Mouse (Mus musculus) stomach, embryonic 15.5 days (tissue): ENCODE data around the gene Gstp1. TPM values are rescaled to one million over a fixed set of nuclear protein-coding genes. Genes with fewer than 3 reads are reported as not detected.
"Not testable (repeated sequence)": the region's sequence is repeated elsewhere in the genome, so short reads cannot be mapped to it uniquely, and the experiment has no call there.

Source experiments
- ATAC-seq: fragments of 200-750 bp; cut with Nextera tagmentation; 2 replicates; pipeline ENCODE4 v1.8.0; 2017; ENCODE audit warnings: low read depth, moderate number of reproducible peaks, moderate TSS enrichment; ENCODE audit not compliant: insufficient read depth, low FRiP score
- H3K27ac ChIP-seq: fragments of 300-500 bp; sonication (generic); 2 replicates; pipeline ENCODE4 v1.5.1; 2015; ENCODE audit warnings: mild to moderate bottlenecking, inconsistent platforms
- H3K27me3 ChIP-seq: fragments of 300-500 bp; sonication (generic); replicated peaks from 2 replicates; pipeline ENCODE4 v1.6.1; 2015; ENCODE audit warnings: inconsistent platforms
- H3K36me3 ChIP-seq: fragments of 300-500 bp; sonication (generic); 2 replicates; pipeline ENCODE4 v1.6.1; 2015; ENCODE audit warnings: inconsistent platforms
- H3K4me1 ChIP-seq: fragments of 300-500 bp; sonication (generic); 2 replicates; pipeline ENCODE4 v1.6.1; 2015; ENCODE audit warnings: inconsistent platforms
- H3K4me2 ChIP-seq: fragments of 300-500 bp; sonication (generic); 2 replicates; pipeline ENCODE4 v1.6.1; 2015; ENCODE audit warnings: mild to moderate bottlenecking, inconsistent platforms
- H3K4me3 ChIP-seq: fragments of 300-500 bp; sonication (generic); replicated peaks from 2 replicates; pipeline ENCODE4 v1.5.1; 2015; ENCODE audit warnings: inconsistent platforms
- H3K9ac ChIP-seq: fragments of 300-500 bp; sonication (generic); 2 replicates; pipeline ENCODE4 v1.6.1; 2015; ENCODE audit warnings: inconsistent platforms
- H3K9me3 ChIP-seq: fragments of 300-500 bp; sonication (generic); 2 replicates; pipeline ENCODE4 v1.6.1; 2016; ENCODE audit warnings: inconsistent platforms
- WGBS: fragments of 180-500 bp; shearing (Covaris S2); methylation state at CpG from one replicate; pipeline ENCODE4 v1.1.7; 2015; 5-methylcytosine and 5-hydroxymethylcytosine counted together
- polyA plus RNA-seq: library from polyadenylated mRNA; unstranded; fragments of >200 nt; fragmentation: Nextera tagmentation; extraction: Ambion mirVana; gene quantifications from 2 replicates; pipeline ENCODE4 v1.2.1, GENCODE M21; 2015

Gene Gstp1
- polyA plus RNA-seq, 1 experiment from 2014 or later = 711 TPM

DNA sequence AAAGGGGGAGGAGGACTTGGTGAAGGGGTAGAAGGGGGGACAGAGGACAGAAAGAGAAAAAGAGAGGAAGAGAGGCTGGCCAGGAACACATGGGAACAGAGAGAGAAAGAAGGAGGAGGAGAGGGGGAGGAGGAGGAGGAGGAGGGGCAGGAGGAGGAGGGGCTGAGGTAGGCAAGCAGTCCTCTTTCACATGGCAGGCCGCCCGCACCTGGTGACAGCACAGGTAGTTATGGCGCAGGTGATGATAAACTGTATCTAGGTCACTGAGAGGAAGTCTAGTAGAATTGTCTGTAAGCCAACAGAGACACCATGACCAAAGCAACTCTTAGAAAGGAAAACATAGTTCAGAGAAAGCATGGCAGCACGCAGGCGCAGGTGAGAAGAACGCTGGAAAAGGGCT, 33.6 kb upstream of the Gstp1 start:
- no peaks in the 10 kb centered on the region for H3K27me3 ChIP-seq
- no peak overlapping the region for H3K4me3 ChIP-seq
- no peak overlapping the region for H3K27ac ChIP-seq
- 88% methylated on average over 6 of the region's 6 CpGs for WGBS
- no peak for ATAC-seq
- no peaks in the 10 kb centered on the region for H3K9me3 ChIP-seq
- 0 out of 2 replicates have a peak, but pooled peaks cover 2% of the 10 kb centered on the region for H3K4me1 ChIP-seq
- H3K4me2 ChIP-seq = no peak overlapping the region
- no peaks in the 10 kb centered on the region for H3K36me3 ChIP-seq
- no peak overlapping the region for H3K9ac ChIP-seq

- no peak overlapping the region for H3K4me2 ChIP-seq
- H3K27me3 ChIP-seq = no peaks in the 10 kb centered on the region
- H3K4me1 ChIP-seq = 0 out of 2 replicates have a peak, but pooled peaks cover 2% of the 10 kb centered on the region
- 77% methylated on average over 8 of the region's 8 CpGs for WGBS
- no peaks in the 10 kb centered on the region for H3K9me3 ChIP-seq
- no peak for ATAC-seq
- H3K27ac ChIP-seq = no peak overlapping the region
- no peak overlapping the region for H3K4me3 ChIP-seq
- H3K36me3 ChIP-seq = no peaks in the 10 kb centered on the region
- H3K9ac ChIP-seq = no peak overlapping the region
These were observed 33.0 kb upstream of the Gstp1 start for GRCm38 (mm10) chr19:4070756-4071155.

DNA sequence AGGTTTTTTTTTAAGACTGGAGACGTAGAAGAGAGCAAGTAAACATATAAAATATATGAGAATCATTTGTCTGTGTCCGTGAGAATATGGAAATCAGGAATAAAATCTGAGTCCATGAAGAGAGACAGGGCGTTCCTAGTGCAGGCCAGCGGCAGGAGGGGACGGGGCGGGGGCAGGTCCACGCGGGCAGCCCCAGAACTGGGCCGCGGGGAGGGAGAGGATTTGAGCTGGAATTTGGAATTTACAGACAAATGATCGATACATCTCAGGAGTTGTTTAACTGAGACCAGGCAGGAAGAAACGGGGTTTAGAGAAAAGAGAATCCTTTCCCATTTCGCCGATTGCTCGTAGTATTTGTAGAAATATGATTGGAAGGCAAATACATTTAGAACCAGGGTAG, 32.5 kb upstream of the Gstp1 start:
- H3K4me2 ChIP-seq = no peak overlapping the region
- WGBS = 62% methylated on average over 15 of the region's 15 CpGs
- no peak for ATAC-seq
- H3K4me3 ChIP-seq = no peak overlapping the region
- no peaks in the 10 kb centered on the region for H3K9me3 ChIP-seq
- H3K27ac ChIP-seq = no peak overlapping the region
- no peaks in the 10 kb centered on the region for H3K27me3 ChIP-seq
- 0 out of 2 replicates have a peak, but pooled peaks cover 2% of the 10 kb centered on the region for H3K4me1 ChIP-seq
- no peak overlapping the region for H3K9ac ChIP-seq
- no peaks in the 10 kb centered on the region for H3K36me3 ChIP-seq

DNA sequence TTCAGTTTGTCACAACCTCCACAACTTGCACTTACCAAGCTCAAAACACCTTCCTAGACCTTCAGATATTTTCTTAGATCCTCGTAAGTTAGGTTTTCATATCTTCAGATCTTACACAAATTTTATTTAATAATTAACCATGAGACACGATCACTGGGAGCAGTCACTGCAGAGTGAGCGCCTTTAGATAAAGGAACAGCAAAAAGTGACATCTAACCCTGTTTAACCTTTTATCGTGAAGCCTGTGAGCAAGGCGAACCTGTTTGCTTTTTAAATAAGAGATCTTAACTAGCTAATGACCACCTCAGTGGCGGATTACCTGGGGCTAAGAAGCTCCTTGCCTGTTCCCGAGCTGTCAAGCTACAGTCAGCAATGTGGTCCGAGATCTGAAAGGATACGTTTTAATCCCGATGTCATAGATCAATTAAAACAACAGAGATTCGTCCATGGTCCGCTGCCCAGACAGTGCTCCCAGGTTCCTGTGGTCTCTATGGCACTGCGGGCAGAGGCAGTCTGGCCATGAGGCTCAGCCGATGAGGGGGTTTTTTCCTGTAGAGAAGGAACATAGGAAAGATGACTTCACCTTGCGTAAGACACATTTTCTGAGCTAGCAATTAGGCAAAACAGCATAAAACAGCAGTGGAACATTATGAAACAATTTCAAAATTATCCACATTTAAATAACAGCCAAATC, 31.1 kb upstream of the Gstp1 start:
- ATAC-seq = no peak
- no peaks in the 10 kb centered on the region for H3K9me3 ChIP-seq
- WGBS = 54% methylated on average over 15 of the region's 15 CpGs
- H3K9ac ChIP-seq = no peak overlapping the region
- no peak overlapping the region for H3K4me3 ChIP-seq
- no peak overlapping the region for H3K27ac ChIP-seq
- H3K4me2 ChIP-seq = no peak overlapping the region
- H3K27me3 ChIP-seq = no peaks in the 10 kb centered on the region
- 0 out of 2 replicates have a peak, but pooled peaks cover 2% of the 10 kb centered on the region for H3K4me1 ChIP-seq
- no peaks in the 10 kb centered on the region for H3K36me3 ChIP-seq

- H3K4me1 ChIP-seq, H3K4me3 ChIP-seq, H3K27me3 ChIP-seq, H3K9me3 ChIP-seq, H3K27ac ChIP-seq, ATAC-seq, H3K4me2 ChIP-seq, H3K36me3 ChIP-seq, H3K9ac ChIP-seq: not testable (repeated sequence)
- WGBS = 80% methylated on average over 2 of the region's 2 CpGs
These were observed 30.5 kb upstream of the Gstp1 start for GRCm38 (mm10) chr19:4068242-4068641.

- no peak overlapping the region for H3K4me2 ChIP-seq
- no peak for ATAC-seq
- H3K9ac ChIP-seq = no peak overlapping the region
- H3K9me3 ChIP-seq = no peaks in the 10 kb centered on the region
- H3K27me3 ChIP-seq = no peaks in the 10 kb centered on the region
- 0 out of 2 replicates have a peak, but pooled peaks cover 2% of the 10 kb centered on the region for H3K4me1 ChIP-seq
- H3K27ac ChIP-seq = no peak overlapping the region
- no peaks in the 10 kb centered on the region for H3K36me3 ChIP-seq
- H3K4me3 ChIP-seq = no peak overlapping the region
These were observed 29.1 kb upstream of the Gstp1 start for GRCm38 (mm10) chr19:4066877-4067276.

GRCm38 (mm10) chr19:4066280-4066679, 28.5 kb upstream of the Gstp1 start:
- no peak overlapping the region for H3K27ac ChIP-seq
- ATAC-seq = no peak
- no peaks in the 10 kb centered on the region for H3K27me3 ChIP-seq
- no peaks in the 10 kb centered on the region for H3K36me3 ChIP-seq
- 75% methylated on average over 6 of the region's 6 CpGs for WGBS
- H3K9me3 ChIP-seq = no peaks in the 10 kb centered on the region
- 0 out of 2 replicates have a peak, but pooled peaks cover 2% of the 10 kb centered on the region for H3K4me1 ChIP-seq
- H3K4me3 ChIP-seq = no peak overlapping the region
- no peak overlapping the region for H3K4me2 ChIP-seq
- H3K9ac ChIP-seq = no peak overlapping the region

GRCm38 (mm10) chr19:4064501-4064900, 26.7 kb upstream of the Gstp1 start:
- not testable (repeated sequence) for H3K27me3 ChIP-seq, ATAC-seq, H3K4me1 ChIP-seq, H3K9ac ChIP-seq, H3K9me3 ChIP-seq, H3K4me2 ChIP-seq, H3K4me3 ChIP-seq, H3K36me3 ChIP-seq, H3K27ac ChIP-seq
- 2% methylated on average over 6 of the region's 11 CpGs for WGBS

DNA sequence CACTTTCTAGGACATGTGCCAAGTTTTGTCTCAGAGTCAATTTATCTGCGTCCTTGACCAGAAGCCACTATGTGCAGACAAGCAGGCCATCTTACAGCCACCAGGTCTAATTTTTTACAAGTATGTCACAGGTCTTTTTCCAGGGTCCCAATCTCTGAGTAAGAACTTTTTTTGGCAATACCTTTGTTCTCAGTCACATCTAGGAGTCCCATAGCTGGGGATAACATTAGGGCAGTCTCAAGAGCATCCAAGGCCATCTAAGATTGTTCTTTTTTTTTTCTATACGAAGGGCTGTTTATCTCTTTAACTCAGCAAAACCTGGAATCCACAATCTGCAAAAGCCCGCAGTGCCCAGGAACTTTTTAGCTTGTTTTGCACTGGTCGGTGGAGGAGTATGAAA, 25.6 kb upstream of the Gstp1 start:
- ATAC-seq, H3K4me1 ChIP-seq, H3K4me3 ChIP-seq, H3K9ac ChIP-seq, H3K9me3 ChIP-seq, H3K4me2 ChIP-seq, H3K27me3 ChIP-seq, H3K36me3 ChIP-seq, H3K27ac ChIP-seq: not testable (repeated sequence)
- 43% methylated on average over 4 of the region's 4 CpGs for WGBS

DNA sequence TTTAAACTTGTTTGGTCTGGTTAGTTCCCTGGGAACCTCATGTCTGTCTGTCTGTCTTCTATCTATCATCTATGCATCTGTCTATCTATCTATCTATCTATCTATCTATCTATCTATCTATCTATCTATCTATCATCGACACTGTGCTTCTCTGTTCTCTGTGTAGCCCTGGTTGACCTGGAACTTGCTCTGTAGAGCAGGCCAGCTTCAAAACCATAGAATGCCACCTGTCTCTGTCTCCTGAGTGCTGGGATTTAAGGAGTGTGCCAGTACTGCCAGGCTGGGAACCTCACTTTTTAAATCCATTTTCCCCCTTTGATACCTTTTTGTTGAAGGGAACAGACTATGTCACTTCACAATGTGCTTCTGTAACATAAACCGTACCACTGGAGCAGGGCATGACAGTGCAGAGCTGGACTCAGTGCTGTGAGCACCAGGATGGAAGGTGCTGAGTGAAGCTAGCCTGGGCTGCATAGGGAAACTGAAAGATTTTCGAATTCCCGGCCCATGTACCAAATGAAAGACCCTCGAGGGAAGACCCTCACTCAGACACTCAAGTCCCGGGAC, 23.2 kb upstream of the Gstp1 start:
- Histone ChIP-seq H3K4me2 (no peak overlapping the region), H3K9ac (no peak overlapping the region), H3K4me3 (no peak overlapping the region), H3K27me3 (no peaks in the 10 kb centered on the region), H3K27ac (no peak overlapping the region), H3K4me1 (no peaks in the 10 kb centered on the region), H3K9me3 (no peaks in the 10 kb centered on the region), H3K36me3 (no peaks in the 10 kb centered on the region)
- 89% methylated on average over 6 of the region's 6 CpGs for WGBS
- no peak for ATAC-seq

- not testable (repeated sequence) for H3K4me1 ChIP-seq, H3K27me3 ChIP-seq, H3K36me3 ChIP-seq, H3K4me2 ChIP-seq, H3K9ac ChIP-seq, H3K9me3 ChIP-seq, H3K27ac ChIP-seq, ATAC-seq, H3K4me3 ChIP-seq
- 85% methylated on average over 8 of the region's 8 CpGs for WGBS
These were observed 22.5 kb upstream of the Gstp1 start for GRCm38 (mm10) chr19:4060044-4060898.

DNA sequence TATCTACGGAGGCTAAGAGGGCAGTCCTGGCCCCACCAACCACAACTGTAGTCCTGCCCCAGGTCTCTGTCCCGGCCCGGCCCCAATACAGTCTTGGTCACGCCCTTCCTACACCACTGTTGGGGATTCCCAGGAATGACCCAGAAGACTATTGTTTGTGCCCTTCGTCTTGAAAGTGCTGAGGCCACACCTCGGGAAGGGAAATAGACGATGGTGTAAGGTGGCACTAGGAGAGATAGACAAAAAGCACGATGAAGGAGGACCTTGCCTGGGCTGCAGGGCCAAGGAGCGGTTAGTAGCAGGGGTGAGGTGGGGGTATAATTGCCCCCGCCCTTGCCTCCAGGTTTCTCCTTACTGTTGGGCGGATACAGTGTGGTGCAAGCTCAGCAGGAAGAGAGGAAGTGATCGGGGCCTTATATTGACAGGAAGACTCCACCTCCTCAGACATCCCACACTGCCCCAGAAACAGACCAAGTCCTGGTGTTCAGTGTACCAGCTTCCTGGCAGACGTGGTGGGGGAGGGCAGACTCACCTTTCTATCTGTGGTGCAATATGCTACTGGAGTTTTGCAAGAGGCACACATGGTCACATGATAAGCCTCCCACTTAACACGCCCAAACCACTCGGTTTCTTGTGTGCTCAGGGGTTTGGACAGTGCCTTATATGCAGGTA, 21.4 kb upstream of the Gstp1 start, which contains the start of gene Gstp3:
Gene Gstp3 (minus strand): TSS at position 501 of the 672 bp plus-strand sequence.
- no peaks in the 10 kb centered on the region for H3K4me1 ChIP-seq
- H3K4me2 ChIP-seq = no peak within 1 kb of the TSS
- no peak within 1 kb of the TSS for H3K4me3 ChIP-seq
- H3K27me3 ChIP-seq = no peaks in the 10 kb centered on the region
- ATAC-seq = peak; percentile 87
- no peak within 1 kb of the TSS for H3K9ac ChIP-seq
- H3K36me3 ChIP-seq = no peaks in the 10 kb centered on the region
- no peak within 1 kb of the TSS for H3K27ac ChIP-seq
- 62% methylated on average over 15 of the region's 15 CpGs for WGBS
- H3K9me3 ChIP-seq = no peaks in the 10 kb centered on the region
